Mouse (Mus musculus) liver, embryonic 14.5 days (tissue): ENCODE data around the gene Znhit1.
A peak's percentile ranks its signal among the peaks of the same experiment; 100 is the strongest.

ENCODE experiments used
- CTCF ChIP-seq: IDR thresholded peaks from 2 replicates; pipeline ENCODE4 v1.5.1; 2016; ENCODE audit warnings: antibody characterized with exemption, low read depth, control low read depth
- EP300 ChIP-seq: IDR thresholded peaks from 2 replicates; pipeline ENCODE4 v1.6.1; 2016; ENCODE audit warnings: antibody characterized with exemption, low read depth

- TF ChIP-seq CTCF (peak; percentile 96), EP300 (no peak)
Measured at GRCm38 (mm10) chr5:136970703-136971102, 17.1 kb downstream of the Znhit1 start.
